Mouse (Mus musculus): ENCODE measurements around the gene Ntrk1. TPM values are rescaled to one million over a fixed set of nuclear protein-coding genes. Genes with fewer than 3 reads are reported as not detected.

The Ntrk1 gene
- total RNA-seq, 1 experiment from 2014 or later = not detected

GRCm38 (mm10) chr3:87733984-87734761, 60.8 kb downstream of the Ntrk1 start:
- ATAC-seq (replicated peaks in 1 of 2; ENCODE audit: insufficient read depth in 1 of 2, low FRiP score in 2 of 2, low TSS enrichment in 1 of 2, low read depth in 1 of 2, poor library complexity in 2 of 2, severe bottlenecking in 2 of 2) = no peak

GRCm38 (mm10) chr3:87733098-87733497, 61.9 kb downstream of the Ntrk1 start:
- ATAC-seq (replicated peaks in 1 of 2; ENCODE audit: insufficient read depth in 1 of 2, low FRiP score in 2 of 2, low TSS enrichment in 1 of 2, low read depth in 1 of 2, poor library complexity in 2 of 2, severe bottlenecking in 2 of 2) = no peak

- no peak for ATAC-seq (replicated peaks in 1 of 2; ENCODE audit: insufficient read depth in 1 of 2, low FRiP score in 2 of 2, low TSS enrichment in 1 of 2, low read depth in 1 of 2, poor library complexity in 2 of 2, severe bottlenecking in 2 of 2)
Measured at GRCm38 (mm10) chr3:87728696-87729095, 66.3 kb downstream of the Ntrk1 start.

Other genes starting within 250 kb of the Ntrk1 start
- 8.5 and 15.1 TPM in 2 replicates for gene Arhgef11, start 177.6 kb downstream of the Ntrk1 start, total RNA-seq (2017)
- 0.06 and 0.40 TPM in 2 replicates for gene Lrrc71, start 46.5 kb downstream of the Ntrk1 start, total RNA-seq (2017)
- 0.50 and 0.79 TPM in 2 replicates for gene Insrr, start 1.8 kb upstream of the Ntrk1 start, total RNA-seq (2017)
- gene Pear1, start 29.1 kb upstream of the Ntrk1 start, total RNA-seq (2017) = 17.9 and 24.6 TPM in 2 replicates
- 0.44 and 0.74 TPM in 2 replicates for gene Sh2d2a, start 51.6 kb upstream of the Ntrk1 start, total RNA-seq (2017)
- gene Prcc, start 90.4 kb upstream of the Ntrk1 start, total RNA-seq (2017) = 35.7 and 40.0 TPM in 2 replicates
- 274 and 430 TPM in 2 replicates for gene Hdgf, start 111.2 kb upstream of the Ntrk1 start, total RNA-seq (2017)
- 85.4 and 172 TPM in 2 replicates for gene Mrpl24, start 124.3 kb upstream of the Ntrk1 start, total RNA-seq (2017)
- gene Isg20l2, start 135.2 kb upstream of the Ntrk1 start, total RNA-seq (2017) = 52.1 and 61.4 TPM in 2 replicates
- gene Rrnad1, start 135.6 kb upstream of the Ntrk1 start, total RNA-seq (2017) = 15.7 and 15.9 TPM in 2 replicates
- not detected in 2 replicates for gene Crabp2, start 153.5 kb upstream of the Ntrk1 start, total RNA-seq (2017)
- gene Nes, start 175.9 kb upstream of the Ntrk1 start, total RNA-seq (2017) = 0.35 and 0.88 TPM in 2 replicates
- not detected in 2 replicates for gene Bcan, start 205.1 kb upstream of the Ntrk1 start, total RNA-seq (2017)
- gene Hapln2, start 232.4 kb upstream of the Ntrk1 start, total RNA-seq (2017) = not detected in 2 replicates
- 32.5 and 45.3 TPM in 2 replicates for gene Gpatch4, start 247.9 kb upstream of the Ntrk1 start, total RNA-seq (2017)